Mouse (Mus musculus): ENCODE measurements at regions not wholly inside any gene's neighbourhood (a gene's known extent, or its start where the extent isn't known, plus 50 kb on each side); places are given as distances from the start of the nearest gene placed in this dataset.

GRCm38 (mm10) chr8:11959466-11959865 is 119.2 kb downstream of the Tex29 start:
- TF ChIP-seq CTCF (IDR thresholded peaks at IDR 0.05) (no peak), EP300 (IDR thresholded peaks at IDR 0.05) (no peak)
